Mouse (Mus musculus) layer of hippocampus, postnatal 14 days (tissue): ENCODE results near the gene Fbxl17. TPM values are rescaled to one million over a fixed set of nuclear protein-coding genes. Genes with fewer than 3 reads are reported as not detected.

Source experiments
- DNase-seq, 2 experiments: peaks; one replicate each; pipeline ENCODE4 v3.0.0; 2021 to 2022; ENCODE audit warnings: low spot score in 2 of 2, mixed read lengths in 1 of 2
- total RNA-seq, 2 experiments: library from RNA; stranded (reverse); gene quantifications; 2 replicates each; pipeline ENCODE4 v1.2.3; 2021

Gene Fbxl17
- total RNA-seq, 2 experiments from 2014 or later = 50.6 to 56.8 TPM

- DNase-seq = no peak
Observed at GRCm38 (mm10) chr17:63225959-63226358, 273.9 kb downstream of the Fbxl17 start.

GRCm38 (mm10) chr17:63223675-63224074 lies 276.1 kb downstream of the Fbxl17 start:
- DNase-seq = no peak

- DNase-seq = no peak
Observed at GRCm38 (mm10) chr17:63221632-63222031, 278.2 kb downstream of the Fbxl17 start.

GRCm38 (mm10) chr17:63220821-63221220 lies 279.0 kb downstream of the Fbxl17 start:
- DNase-seq = no peak

- no peak for DNase-seq
Observed at GRCm38 (mm10) chr17:63217016-63217415, 282.8 kb downstream of the Fbxl17 start.

- DNase-seq = no peak
Observed at GRCm38 (mm10) chr17:63212018-63212417, 287.8 kb downstream of the Fbxl17 start.

GRCm38 (mm10) chr17:63209151-63209550 lies 290.7 kb downstream of the Fbxl17 start:
- no peak for DNase-seq

- no peak for DNase-seq
Observed at GRCm38 (mm10) chr17:63208346-63208745, 291.5 kb downstream of the Fbxl17 start.

- no peak for DNase-seq
Observed at GRCm38 (mm10) chr17:63207714-63208113, 292.1 kb downstream of the Fbxl17 start.

DNA sequence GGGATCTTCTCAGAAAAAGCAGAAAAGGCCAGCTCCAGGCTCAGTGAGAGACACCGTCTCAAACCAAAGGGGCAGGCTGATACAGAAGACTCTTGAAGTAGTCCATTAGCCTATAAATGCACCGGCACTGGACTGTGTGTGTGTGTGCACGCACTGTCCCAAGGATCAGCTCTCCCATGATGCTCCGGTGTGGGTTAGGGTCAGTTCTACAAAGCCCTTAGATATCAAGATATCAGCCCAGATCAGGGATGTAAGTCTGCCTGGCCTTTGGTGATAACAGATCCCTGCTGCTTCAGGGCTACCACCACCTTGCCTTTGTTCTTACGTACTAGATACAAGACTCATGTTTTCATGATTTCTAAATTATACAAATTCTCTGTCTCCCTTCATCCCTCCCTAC lies 294.5 kb downstream of the Fbxl17 start:
- no peak for DNase-seq

GRCm38 (mm10) chr17:63203582-63204190 lies 296.1 kb downstream of the Fbxl17 start:
- DNase-seq = no peak

GRCm38 (mm10) chr17:63198703-63199102 lies 301.1 kb downstream of the Fbxl17 start:
- DNase-seq = no peak

DNA sequence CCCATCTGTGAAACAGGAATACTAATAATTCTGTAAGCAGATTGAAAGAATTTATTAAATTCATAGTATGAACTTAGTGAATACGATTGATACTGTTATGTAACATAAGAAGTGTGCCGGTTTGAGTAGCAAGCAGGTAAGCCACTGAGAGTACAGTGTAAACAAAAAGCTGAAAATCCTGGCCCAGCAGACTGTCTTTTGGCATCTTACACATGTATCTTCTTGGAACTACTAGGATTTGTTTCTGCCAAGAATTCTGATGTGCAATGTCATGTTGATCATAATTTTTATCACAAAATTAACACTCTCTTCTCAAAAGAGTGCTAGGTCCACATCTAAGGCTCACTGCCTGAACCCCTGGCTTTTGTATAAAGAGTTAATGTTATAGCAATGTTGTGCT lies 304.3 kb downstream of the Fbxl17 start:
- DNase-seq = no peak

- DNase-seq = no peak
Observed at GRCm38 (mm10) chr17:63193196-63193595, 306.6 kb downstream of the Fbxl17 start.

- DNase-seq = no peak
Observed at GRCm38 (mm10) chr17:63191345-63191744, 308.5 kb downstream of the Fbxl17 start.

DNA sequence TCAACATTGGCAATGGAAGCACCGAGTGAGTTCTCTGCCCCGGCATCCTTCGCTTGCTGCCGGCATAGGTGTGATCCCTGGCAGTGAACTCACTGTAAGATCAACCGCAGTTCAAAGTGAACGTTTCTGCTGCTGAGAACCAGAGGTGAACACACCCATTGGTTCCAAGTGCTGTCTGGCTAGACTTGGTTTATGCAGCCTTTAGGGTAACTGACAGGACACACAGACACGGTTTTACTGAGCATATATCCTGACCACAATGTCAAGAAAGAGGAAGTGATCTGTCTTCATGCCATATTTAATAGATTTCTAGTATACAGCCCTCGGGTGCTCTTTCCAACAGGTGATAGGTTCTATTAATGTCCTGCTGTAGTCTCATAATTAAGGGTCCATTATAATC lies 310.5 kb downstream of the Fbxl17 start:
- DNase-seq = no peak

DNA sequence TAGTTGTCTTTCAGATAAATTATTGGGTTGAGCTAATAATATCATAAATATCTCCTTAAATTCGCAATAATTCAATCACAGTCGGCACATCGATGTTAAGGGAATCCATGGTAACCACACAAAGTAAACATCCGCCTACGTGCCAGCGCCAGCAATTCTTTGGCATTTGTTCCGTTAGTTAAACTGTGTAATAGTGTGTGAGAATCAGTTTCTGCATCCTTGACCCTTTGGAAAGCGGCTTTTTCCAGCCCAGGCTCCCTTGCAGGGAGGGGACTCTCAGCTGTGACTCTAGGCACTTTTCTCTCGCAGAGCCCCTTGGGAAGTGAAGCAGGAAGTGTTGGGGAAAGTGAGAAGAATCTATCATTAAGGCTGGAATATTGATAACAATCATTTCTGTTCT lies 314.3 kb downstream of the Fbxl17 start:
- peak; percentile 21 to 39 for DNase-seq

- DNase-seq = no peak
Observed at GRCm38 (mm10) chr17:63184844-63185504, 314.8 kb downstream of the Fbxl17 start.

- DNase-seq = no peak
Observed at GRCm38 (mm10) chr17:63183431-63183830, 316.4 kb downstream of the Fbxl17 start.

- DNase-seq = no peak
Observed at GRCm38 (mm10) chr17:63181661-63182060, 318.2 kb downstream of the Fbxl17 start.

DNA sequence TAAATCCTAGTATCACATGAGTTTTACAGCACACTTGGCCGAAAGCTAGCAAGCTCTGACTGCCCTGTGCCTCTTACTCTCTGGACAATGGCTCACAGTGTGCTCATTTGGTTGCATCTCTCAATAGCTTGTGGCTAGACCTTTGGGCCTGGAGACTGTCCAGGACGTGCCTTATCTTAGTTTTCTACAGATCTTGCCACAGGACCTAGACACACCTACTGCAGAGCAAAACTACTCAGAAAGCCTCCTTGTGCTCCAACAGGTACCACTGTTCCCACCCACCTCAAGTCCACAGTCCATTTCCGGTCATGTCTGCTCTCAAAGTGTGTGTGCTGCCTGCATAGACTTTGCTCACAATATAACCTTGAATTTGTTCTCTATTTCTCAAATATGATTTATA lies 319.8 kb downstream of the Fbxl17 start:
- no peak for DNase-seq

DNA sequence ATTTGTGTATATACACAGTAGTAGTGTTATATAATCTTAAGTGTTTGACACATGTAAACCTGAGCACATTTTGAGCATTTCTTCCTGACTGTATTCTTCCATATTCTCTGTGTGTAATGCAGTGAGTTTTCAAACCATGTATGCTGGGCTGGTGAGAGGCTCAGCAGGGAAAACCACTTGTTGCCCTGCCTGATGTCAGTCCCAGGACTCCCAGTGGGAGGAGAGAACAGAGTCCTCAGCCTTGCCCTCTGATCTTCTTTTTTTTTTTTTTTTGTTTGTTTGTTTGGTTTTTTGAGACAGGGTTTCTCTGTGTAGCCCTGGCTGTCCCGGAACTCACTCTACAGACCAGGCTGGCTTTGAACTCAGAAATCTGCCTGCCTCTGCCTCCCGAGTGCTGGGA lies 321.5 kb downstream of the Fbxl17 start:
- no peak for DNase-seq

- no peak for DNase-seq
Observed at GRCm38 (mm10) chr17:63176411-63176810, 323.4 kb downstream of the Fbxl17 start.
